Mouse (Mus musculus) embryonic facial prominence, embryonic 14.5 days (tissue): ENCODE results near the gene Ablim1. TPM values are rescaled to one million over a fixed set of nuclear protein-coding genes. Genes with fewer than 3 reads are reported as not detected.

Source experiments
- ATAC-seq: fragments of 200-750 bp; cut with Nextera tagmentation; 2 replicates; pipeline ENCODE4 v1.8.0; 2017; ENCODE audit warnings: low read depth, moderate number of reproducible peaks, moderate TSS enrichment
- DNase-seq: peaks from one replicate; pipeline ENCODE4 v3.0.0-alpha.2; 2015; ENCODE audit warnings: low spot score
- H3K27ac ChIP-seq: fragments of 300-500 bp; sonication (generic); replicated peaks from 2 replicates; pipeline ENCODE4 v1.5.1; 2014; ENCODE audit warnings: low read depth, mild to moderate bottlenecking, low read length, moderate library complexity
- H3K27me3 ChIP-seq: fragments of 300-500 bp; sonication (generic); replicated peaks from 2 replicates; pipeline ENCODE4 v1.6.1; 2014; ENCODE audit warnings: low read length; ENCODE audit not compliant: control insufficient read depth, insufficient read depth
- H3K36me3 ChIP-seq: fragments of 300-500 bp; sonication (generic); 2 replicates; pipeline ENCODE4 v1.6.1; 2014; ENCODE audit warnings: low read length, mixed read lengths; ENCODE audit not compliant: control insufficient read depth, insufficient read depth
- H3K4me1 ChIP-seq: fragments of 300-500 bp; sonication (generic); 2 replicates; pipeline ENCODE4 v1.6.1; 2014; ENCODE audit warnings: antibody characterized with exemption, low read length; ENCODE audit not compliant: control insufficient read depth, insufficient read depth
- H3K4me2 ChIP-seq: fragments of 300-500 bp; sonication (generic); 2 replicates; pipeline ENCODE4 v1.6.1; 2014; ENCODE audit warnings: low read depth, mild to moderate bottlenecking, low read length, moderate library complexity, mixed read lengths
- H3K4me3 ChIP-seq: fragments of 300-500 bp; sonication (generic); 2 replicates; pipeline ENCODE4 v1.5.1; 2014; ENCODE audit warnings: low read depth, mild to moderate bottlenecking, low read length
- H3K9ac ChIP-seq: fragments of 300-500 bp; sonication (generic); 2 replicates; pipeline ENCODE4 v1.6.1; 2014; ENCODE audit warnings: low read depth, mild to moderate bottlenecking, low read length, moderate library complexity, mixed read lengths
- H3K9me3 ChIP-seq: fragments of 300-500 bp; sonication (generic); 2 replicates; pipeline ENCODE4 v1.6.1; 2016; ENCODE audit warnings: low read length; ENCODE audit not compliant: control insufficient read depth
- WGBS: fragments of 180-500 bp; shearing (Covaris S2); extraction: QIAGEN DNeasy Blood & Tissue Kit; methylation state at CpG from one replicate; pipeline ENCODE4 v1.1.7; 2014; 5-methylcytosine and 5-hydroxymethylcytosine counted together
- polyA plus RNA-seq: library from polyadenylated mRNA; unstranded; fragments of >200 nt; fragmentation: Nextera tagmentation; extraction: Ambion mirVana; gene quantifications from 2 replicates; pipeline ENCODE4 v1.2.1, GENCODE M21; 2014

Ablim1 gene
- polyA plus RNA-seq, 1 experiment from 2014 or later = 49.3 TPM

DNA sequence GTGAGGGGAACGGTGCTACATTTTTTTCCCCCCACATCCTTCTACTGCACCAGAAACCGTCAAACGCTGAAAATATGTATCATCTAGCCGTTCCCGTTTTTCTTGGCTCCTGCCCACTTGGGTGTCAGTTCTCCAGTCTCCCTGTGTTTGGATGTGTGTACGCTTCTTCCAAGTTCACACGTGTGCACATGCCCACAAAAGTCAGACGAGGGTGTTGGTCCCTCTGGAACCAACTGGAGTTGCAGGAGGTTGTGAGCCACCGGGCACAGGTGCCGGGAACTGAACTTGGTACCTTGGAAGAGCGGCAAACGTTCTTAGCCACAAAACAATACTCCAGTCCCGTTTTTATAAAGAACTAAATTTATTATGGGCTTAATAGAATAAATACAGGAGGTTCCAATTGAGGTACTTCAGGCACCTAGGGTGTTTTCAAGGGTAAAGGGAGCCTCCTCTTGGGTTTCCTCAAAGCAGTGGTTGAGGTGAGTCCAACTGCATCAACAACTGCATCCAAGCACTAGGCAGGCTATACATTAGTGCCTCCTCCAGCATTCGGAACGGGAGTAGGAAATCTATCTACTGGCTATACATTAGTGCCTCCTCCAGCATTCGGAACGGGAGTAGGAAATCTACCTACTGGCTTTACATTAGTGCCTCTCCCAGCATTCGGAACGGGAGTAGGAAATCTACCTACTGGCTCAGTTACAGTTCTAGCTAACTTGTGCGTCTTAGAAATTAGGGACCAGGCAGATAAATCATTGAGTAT, 44.3 kb upstream of the Ablim1 start:
- no peak for ATAC-seq
- DNase-seq = no peak
- peak overlapping the region; percentile 76 for H3K4me2 ChIP-seq
- H3K4me1 ChIP-seq = peaks cover 37% of the 10 kb centered on the region
- no peak overlapping the region for H3K9ac ChIP-seq
- peak overlapping the region; percentile 98; the same call in 1 of the 2 replicates for H3K4me3 ChIP-seq
- 85% methylated on average over 20 of the region's 20 CpGs for WGBS
- H3K36me3 ChIP-seq = no peaks in the 10 kb centered on the region
- no peaks in the 10 kb centered on the region for H3K27me3 ChIP-seq
- no peaks in the 10 kb centered on the region for H3K9me3 ChIP-seq
- no peak overlapping the region for H3K27ac ChIP-seq

DNA sequence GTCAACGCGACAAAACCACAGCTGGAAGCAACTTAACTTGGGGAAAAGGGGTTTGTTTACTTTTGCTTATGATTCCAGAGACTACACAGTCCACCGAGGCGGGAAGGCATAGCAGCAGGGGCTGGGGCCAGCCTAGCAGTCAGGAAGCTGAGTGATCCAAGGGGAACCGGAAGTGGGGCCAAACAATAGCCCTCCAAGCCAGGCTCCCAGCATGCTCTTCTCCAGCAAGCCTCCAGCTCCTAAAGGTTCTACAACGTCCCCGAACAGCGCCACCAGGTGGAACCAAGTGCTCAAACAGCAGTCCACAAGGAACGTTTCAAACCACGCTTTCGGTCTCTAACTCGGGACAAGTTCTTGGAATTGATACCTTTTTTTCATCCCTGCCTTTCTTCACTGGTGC, 43.6 kb upstream of the Ablim1 start:
- H3K9me3 ChIP-seq = no peaks in the 10 kb centered on the region
- H3K27ac ChIP-seq = no peak overlapping the region
- ATAC-seq (no peak), DNase-seq (peak; percentile 67)
- no peak overlapping the region for H3K4me3 ChIP-seq
- H3K27me3 ChIP-seq = no peaks in the 10 kb centered on the region
- 69% methylated on average over 12 of the region's 12 CpGs for WGBS
- peak overlapping the region; percentile 76; the same call in 1 of the 2 replicates for H3K4me2 ChIP-seq
- H3K4me1 ChIP-seq = peaks cover 34% of the 10 kb centered on the region
- H3K36me3 ChIP-seq = no peaks in the 10 kb centered on the region
- no peak overlapping the region for H3K9ac ChIP-seq

DNA sequence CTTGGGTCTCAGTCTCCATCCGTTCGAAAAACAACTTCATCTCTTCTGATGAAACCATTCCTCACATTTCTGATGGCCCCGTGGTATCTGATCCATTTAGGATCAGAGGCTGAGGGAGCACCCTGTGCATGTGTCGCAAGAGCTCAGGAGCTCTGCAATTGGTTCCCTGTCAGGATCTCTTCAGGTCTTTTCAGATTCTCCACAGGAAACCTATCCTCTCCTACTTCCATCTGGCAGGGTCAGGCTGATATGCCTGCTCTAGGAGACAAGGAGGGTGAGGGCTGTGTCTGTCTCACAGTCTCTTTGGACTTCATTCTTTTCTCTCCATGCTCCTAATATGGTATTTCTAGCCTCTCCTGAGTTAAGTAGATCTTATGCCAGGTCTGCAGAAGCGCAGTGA, 43.1 kb upstream of the Ablim1 start:
- no peaks in the 10 kb centered on the region for H3K27me3 ChIP-seq
- DNase-seq = no peak
- no peak overlapping the region; the same call in 1 of the 2 replicates for H3K4me2 ChIP-seq
- no peaks in the 10 kb centered on the region for H3K36me3 ChIP-seq
- peaks cover 34% of the 10 kb centered on the region for H3K4me1 ChIP-seq
- H3K9ac ChIP-seq = no peak overlapping the region
- H3K27ac ChIP-seq = no peak overlapping the region
- 84% methylated on average over 5 of the region's 5 CpGs for WGBS
- no peak for ATAC-seq
- H3K4me3 ChIP-seq = no peak overlapping the region
- H3K9me3 ChIP-seq = no peaks in the 10 kb centered on the region

DNA sequence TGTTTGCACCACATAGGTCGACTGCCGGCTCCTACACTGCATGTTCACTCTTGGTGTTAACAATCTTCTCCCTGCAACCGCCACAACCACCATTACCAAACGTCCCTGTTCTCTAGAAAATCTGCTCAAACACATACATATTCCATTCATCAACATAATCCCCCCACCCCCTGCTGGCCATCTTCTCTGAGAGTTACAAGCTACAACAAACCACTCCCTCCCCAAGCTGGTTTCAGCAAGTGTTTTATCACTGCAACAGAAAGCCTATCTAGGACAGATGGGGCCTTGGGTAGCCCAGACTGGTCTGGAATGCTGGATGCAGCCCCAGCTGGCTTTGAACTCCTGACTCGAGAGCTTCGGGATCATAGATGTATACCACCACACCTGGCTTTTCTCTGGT, 42.5 kb upstream of the Ablim1 start:
- Histone ChIP-seq H3K4me3 (no peak overlapping the region), H3K9me3 (no peaks in the 10 kb centered on the region), H3K4me1 (peaks cover 33% of the 10 kb centered on the region; the same call in 1 of the 2 replicates), H3K27ac (no peak overlapping the region), H3K4me2 (no peak overlapping the region), H3K9ac (no peak overlapping the region), H3K27me3 (no peaks in the 10 kb centered on the region), H3K36me3 (no peaks in the 10 kb centered on the region)
- 79% methylated on average over 6 of the region's 6 CpGs for WGBS
- no peak for ATAC-seq
- no peak for DNase-seq

GRCm38 (mm10) chr19:57356273-57356672, 41.6 kb upstream of the Ablim1 start:
- no peak overlapping the region for H3K9ac ChIP-seq
- H3K4me2 ChIP-seq = no peak overlapping the region
- WGBS = 60% methylated on average over 7 of the region's 7 CpGs
- H3K27ac ChIP-seq = peak overlapping the region; percentile 29; the same call in 1 of the 2 replicates
- ATAC-seq = no peak
- H3K4me1 ChIP-seq = peaks cover 33% of the 10 kb centered on the region; the same call in 1 of the 2 replicates
- no peaks in the 10 kb centered on the region for H3K9me3 ChIP-seq
- no peak overlapping the region for H3K4me3 ChIP-seq
- no peaks in the 10 kb centered on the region for H3K27me3 ChIP-seq
- no peaks in the 10 kb centered on the region for H3K36me3 ChIP-seq
- DNase-seq = no peak

DNA sequence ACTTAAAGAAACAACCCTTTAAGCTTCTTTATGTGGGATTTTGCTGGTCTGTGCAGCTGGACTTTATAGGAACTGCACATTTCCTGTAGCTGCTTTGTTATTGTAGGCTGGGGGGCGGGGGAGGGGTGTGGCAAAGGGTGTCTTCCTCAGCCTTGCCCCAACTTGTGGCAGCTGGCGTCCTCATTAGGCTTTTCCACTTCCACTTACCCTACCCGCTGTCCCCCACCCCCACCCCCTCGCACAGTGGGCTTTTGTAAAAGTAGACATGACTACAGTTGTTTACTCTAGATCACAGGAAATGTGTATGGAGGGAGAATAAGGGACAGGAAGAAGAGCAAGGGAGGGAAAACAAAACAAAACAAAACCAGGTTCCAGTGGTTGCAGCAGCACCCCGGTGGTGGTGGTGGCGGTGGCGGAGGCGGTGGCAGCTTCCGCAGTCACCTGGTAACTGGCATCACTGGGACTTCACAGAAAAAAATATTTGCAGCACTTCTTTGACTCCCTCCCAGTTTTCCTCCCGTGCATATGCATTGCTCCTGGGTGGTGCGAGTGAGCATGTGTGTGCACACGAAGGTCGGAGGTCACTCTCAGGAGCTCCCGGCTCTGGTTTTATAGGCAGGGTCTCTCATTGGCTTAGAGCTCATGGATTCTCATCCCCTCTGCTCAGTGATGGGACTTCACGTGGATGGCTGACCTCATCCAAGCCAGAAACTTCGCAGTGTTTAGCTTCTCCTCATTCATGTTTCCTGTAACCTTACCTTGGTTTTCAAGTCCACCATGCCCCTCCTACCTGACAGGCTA, 40.9 kb upstream of the Ablim1 start:
- peaks cover 33% of the 10 kb centered on the region; the same call in 1 of the 2 replicates for H3K4me1 ChIP-seq
- 60% methylated on average over 16 of the region's 16 CpGs for WGBS
- no peaks in the 10 kb centered on the region for H3K27me3 ChIP-seq
- H3K9me3 ChIP-seq = no peaks in the 10 kb centered on the region
- H3K4me2 ChIP-seq = peak overlapping the region; percentile 14
- H3K36me3 ChIP-seq = no peaks in the 10 kb centered on the region
- no peak overlapping the region for H3K4me3 ChIP-seq
- peak overlapping the region; percentile 45 for H3K27ac ChIP-seq
- ATAC-seq = no peak
- DNase-seq = peak; percentile 55
- H3K9ac ChIP-seq = no peak overlapping the region

GRCm38 (mm10) chr19:57354715-57355114, 40.0 kb upstream of the Ablim1 start:
- Histone ChIP-seq H3K4me3 (no peak overlapping the region), H3K4me1 (peaks cover 33% of the 10 kb centered on the region; the same call in 1 of the 2 replicates), H3K36me3 (no peaks in the 10 kb centered on the region), H3K27me3 (no peaks in the 10 kb centered on the region), H3K4me2 (no peak overlapping the region), H3K9ac (no peak overlapping the region), H3K9me3 (no peaks in the 10 kb centered on the region), H3K27ac (peak overlapping the region; percentile 45)
- WGBS = 75% methylated on average over 6 of the region's 6 CpGs
- DNase-seq (no peak), ATAC-seq (no peak)

DNA sequence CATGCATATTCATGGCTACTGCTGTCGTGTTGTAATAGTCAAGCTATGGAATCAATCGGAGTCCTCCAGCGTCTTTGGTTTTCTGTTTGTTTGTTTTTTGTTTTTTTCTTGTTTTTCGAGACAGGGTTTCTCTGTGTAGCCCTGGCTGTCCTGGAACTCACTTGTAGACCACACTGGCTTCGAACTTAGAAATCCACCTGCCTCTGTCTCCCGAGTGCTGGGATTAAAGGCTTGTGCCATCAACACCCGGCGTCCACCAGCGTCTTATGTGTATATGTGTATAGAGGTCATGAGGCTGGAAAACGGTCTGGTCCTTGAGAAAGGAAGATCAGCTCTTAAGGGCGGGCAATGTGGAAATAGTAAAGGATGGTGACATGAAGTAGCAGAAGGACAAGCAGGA, 39.3 kb upstream of the Ablim1 start:
- Histone ChIP-seq H3K4me1 (peaks cover 33% of the 10 kb centered on the region; the same call in 1 of the 2 replicates), H3K27me3 (no peaks in the 10 kb centered on the region), H3K4me3 (no peak overlapping the region), H3K4me2 (no peak overlapping the region), H3K9me3 (no peaks in the 10 kb centered on the region), H3K36me3 (no peaks in the 10 kb centered on the region), H3K27ac (no peak overlapping the region), H3K9ac (no peak overlapping the region)
- WGBS = 91% methylated on average over 11 of the region's 11 CpGs
- ATAC-seq = no peak
- DNase-seq = no peak
